Mouse (Mus musculus) thymus, adult 2 months (tissue): Measurements from ENCODE around the gene Adcy3. TPM values are rescaled to one million over a fixed set of nuclear protein-coding genes. Genes with fewer than 3 reads are reported as not detected.
"Not testable (repeated sequence)": the region's sequence is repeated elsewhere in the genome, so short reads cannot be mapped to it uniquely, and the experiment has no call there.

Experiments used
- DNase-seq: peaks from one replicate; pipeline ENCODE4 v3.0.0; 2021
- H3K27ac ChIP-seq: fragments of 200-500 bp; 2 replicates; pipeline ENCODE4 v1.5.1; 2012; ENCODE audit warnings: low read length, control low read depth; ENCODE audit not compliant: control insufficient read depth, insufficient read depth
- H3K27me3 ChIP-seq: fragments of 200-500 bp; 2 replicates; pipeline ENCODE4 v1.6.1; 2012; ENCODE audit warnings: mild to moderate bottlenecking, low read length, moderate library complexity, mixed read lengths; ENCODE audit not compliant: control insufficient read depth, insufficient read depth
- H3K36me3 ChIP-seq: fragments of 200-500 bp; 2 replicates; pipeline ENCODE4 v1.6.1; 2012; ENCODE audit warnings: mild to moderate bottlenecking, low read length, moderate library complexity; ENCODE audit not compliant: control insufficient read depth, insufficient read depth
- H3K4me1 ChIP-seq: fragments of 200-500 bp; replicated peaks from 2 replicates; pipeline ENCODE4 v1.6.1; 2012; ENCODE audit warnings: low read length; ENCODE audit not compliant: control insufficient read depth, insufficient read depth
- H3K4me3 ChIP-seq: fragments of 200-500 bp; 2 replicates; pipeline ENCODE4 v1.5.1; 2012; ENCODE audit warnings: mild to moderate bottlenecking, low read length, control low read depth, moderate library complexity; ENCODE audit not compliant: control insufficient read depth, insufficient read depth
- CTCF ChIP-seq: fragments of 200-500 bp; IDR thresholded peaks from 2 replicates; pipeline ENCODE4 v1.5.1; 2012; ENCODE audit warnings: mild to moderate bottlenecking, control low read depth, low read length, moderate library complexity, borderline replicate concordance; ENCODE audit not compliant: control insufficient read depth, poor library complexity, insufficient read depth; ENCODE audit errors: extremely low read depth
- POLR2A ChIP-seq: fragments of 200-500 bp; IDR thresholded peaks from 2 replicates; pipeline ENCODE4 v1.6.1; 2012; ENCODE audit warnings: mild to moderate bottlenecking, low read length, control low read depth, moderate library complexity; ENCODE audit not compliant: control insufficient read depth, poor library complexity, insufficient read depth; ENCODE audit errors: extremely low read depth
- WGBS: fragments of 180-500 bp; shearing (Covaris S2); methylation state at CpG from one replicate; pipeline ENCODE4 v1.1.7; 2018; 5-methylcytosine and 5-hydroxymethylcytosine counted together
- polyA plus RNA-seq: library from polyadenylated mRNA; depleted of rRNA; stranded (reverse); fragments of >200 nt; gene quantifications from 2 replicates; pipeline ENCODE4 v1.2.3, GENCODE M21; 2012

The Adcy3 gene
- polyA plus RNA-seq, 1 experiment: 20.8 TPM

- Histone ChIP-seq H3K36me3 (peaks cover 41% of the 10 kb centered on the region), H3K27ac (no peak overlapping the region), H3K4me1 (no peaks in the 10 kb centered on the region), H3K4me3 (no peak overlapping the region), H3K27me3 (no peaks in the 10 kb centered on the region)
- no peak for TF ChIP-seq POLR2A
- no peak for DNase-seq
- WGBS: 97% methylated on average over 7 of the region's 7 CpGs
These were observed 97.3 kb downstream of the Adcy3 start for GRCm38 (mm10) chr12:4230156-4230555.

GRCm38 (mm10) chr12:4232777-4233176 is 99.9 kb downstream of the Adcy3 start:
- no peak overlapping the region for H3K4me3 ChIP-seq
- H3K27ac ChIP-seq: no peak overlapping the region
- H3K36me3 ChIP-seq: peaks cover 22% of the 10 kb centered on the region
- no peaks in the 10 kb centered on the region for H3K27me3 ChIP-seq
- TF ChIP-seq CTCF: no peak
- no peak for TF ChIP-seq POLR2A
- no peaks in the 10 kb centered on the region for H3K4me1 ChIP-seq
- no peak for DNase-seq
- 15% methylated on average over 4 of the region's 4 CpGs for WGBS

- H3K36me3 ChIP-seq: peaks cover 12% of the 10 kb centered on the region
- no peaks in the 10 kb centered on the region for H3K27me3 ChIP-seq
- TF ChIP-seq POLR2A (peak; percentile 69; the same call in 1 of the 2 replicates), CTCF (peak; percentile 53; the same call in 1 of the 2 replicates)
- H3K27ac ChIP-seq: peak within 1 kb of the TSS; percentile 71
- peak; percentile 94 for DNase-seq
- H3K4me3 ChIP-seq: peak within 1 kb of the TSS; percentile 57
- no peaks in the 10 kb centered on the region for H3K4me1 ChIP-seq
- WGBS: under 1% methylated on average over 50 of the region's 50 CpGs
These were observed 100.9 kb downstream of the Adcy3 start, which contains the start of the genes Ptrhd1 and Cenpo for GRCm38 (mm10) chr12:4233572-4234508. TSS of gene Ptrhd1 (plus strand) at chr12:4234027. TSS of gene Cenpo (minus strand) at chr12:4234294.

GRCm38 (mm10) chr12:4237481-4237880 is 104.6 kb downstream of the Adcy3 start:
- H3K4me3 ChIP-seq: no peak overlapping the region
- no peaks in the 10 kb centered on the region for H3K4me1 ChIP-seq
- TF ChIP-seq POLR2A (no peak), CTCF (no peak)
- no peak overlapping the region for H3K27ac ChIP-seq
- H3K27me3 ChIP-seq: no peaks in the 10 kb centered on the region
- H3K36me3 ChIP-seq: no peaks in the 10 kb centered on the region
- WGBS: 97% methylated on average over 15 of the region's 15 CpGs
- DNase-seq: no peak

- WGBS: 90% methylated on average over 8 of the region's 8 CpGs
- H3K27ac ChIP-seq, H3K4me1 ChIP-seq, H3K27me3 ChIP-seq, DNase-seq, H3K4me3 ChIP-seq, H3K36me3 ChIP-seq: not testable (repeated sequence)
These were observed 107.4 kb downstream of the Adcy3 start for GRCm38 (mm10) chr12:4240281-4240680.

- no peaks in the 10 kb centered on the region for H3K27me3 ChIP-seq
- no peak for TF ChIP-seq CTCF
- TF ChIP-seq POLR2A: no peak
- H3K4me1 ChIP-seq: no peaks in the 10 kb centered on the region
- 91% methylated on average over 2 of the region's 2 CpGs for WGBS
- H3K4me3 ChIP-seq: no peak overlapping the region
- H3K36me3 ChIP-seq: peaks cover 6% of the 10 kb centered on the region
- no peak overlapping the region for H3K27ac ChIP-seq
- DNase-seq: no peak
These were observed 110.9 kb downstream of the Adcy3 start for GRCm38 (mm10) chr12:4243805-4244204.
